8 mouse cellular contexts compared by ENCODE assay signal in the genomic region with DNA sequence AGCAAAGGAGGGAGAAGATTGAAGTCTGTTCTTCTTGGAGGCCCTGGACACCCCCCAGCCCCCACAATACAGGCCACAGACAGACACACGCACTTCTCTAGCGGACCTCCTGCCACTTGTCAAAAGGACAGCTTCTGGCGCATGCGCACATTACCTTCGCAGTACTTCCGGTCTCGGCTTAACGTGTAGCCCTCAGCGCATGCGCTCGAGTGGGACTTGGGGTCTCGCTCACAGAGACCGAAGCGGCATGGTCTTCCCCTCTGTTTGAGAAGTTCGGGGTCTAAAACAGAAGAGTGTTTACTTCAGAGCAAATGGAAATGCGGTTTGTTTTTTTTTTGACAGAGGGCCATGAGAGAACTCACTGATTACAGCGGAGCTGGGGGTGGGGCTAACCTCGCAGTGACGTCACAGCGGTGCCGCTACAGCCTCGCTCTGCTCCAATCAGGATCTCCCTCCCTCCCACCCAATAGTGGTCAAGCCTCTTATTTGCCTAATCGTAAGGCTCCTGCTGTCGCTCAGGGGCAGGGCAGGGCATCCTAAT. TPM values are rescaled to one million over a fixed set of nuclear protein-coding genes. Genes with fewer than 3 reads are reported as not detected.
DNase-seq lines count a peak whose midpoint lies in the region; ATAC-seq lines count a peak whose summit lies in the region.

No protein-coding gene starts in this region.

- H3K4me1 ChIP-seq in hindbrain, embryonic 14.5 days (replicated peaks; ENCODE audit: control insufficient read depth, insufficient read depth, low read length), result peaks cover 4% of the 10 kb centered on the region; the same call in 1 of the 2 replicates

- WGBS in hindbrain, embryonic 14.5 days, result under 1% methylated on average over 24 of the region's 24 CpGs

- peak overlapping the region; percentile 92 for H3K27ac ChIP-seq in hindbrain, embryonic 14.5 days

- H3K9ac ChIP-seq in hindbrain, embryonic 14.5 days, result peak overlapping the region; percentile 64

- no peaks in the 10 kb centered on the region for H3K36me3 ChIP-seq in hindbrain, embryonic 14.5 days (replicated peaks; ENCODE audit: control insufficient read depth, insufficient read depth)

- DNase-seq in R1 (ENCODE audit: low read depth, low spot score), result peak; percentile 95
- peak; percentile 94 to 95 for DNase-seq in cerebellum, postnatal 25 days
- DNase-seq in frontal cortex, postnatal 25 days (ENCODE audit: low spot score in 2 of 2), result peak; percentile 89 to 91
- DNase-seq in hindbrain, embryonic 14.5 days (ENCODE audit: low spot score), result peak; percentile 98
- peak; percentile 91 to 92 for DNase-seq in layer of hippocampus, postnatal 36 days
- peak; percentile 97 for DNase-seq in lung, postnatal 36 days
- DNase-seq in retina, postnatal 1 day, result peak; percentile 98
- peak; percentile 84 to 86 for DNase-seq in urinary bladder, adult 18-20 months (ENCODE audit: low spot score in 2 of 2)

- H3K9me3 ChIP-seq in hindbrain, embryonic 14.5 days (ENCODE audit: control insufficient read depth, low read length), result no peaks in the 10 kb centered on the region

- peak overlapping the region; percentile 55 for H3K4me3 ChIP-seq in hindbrain, embryonic 14.5 days (replicated peaks; ENCODE audit: low read length)

- H3K27me3 ChIP-seq in hindbrain, embryonic 14.5 days (ENCODE audit: control insufficient read depth, insufficient read depth, low read length), result no peaks in the 10 kb centered on the region

- ATAC-seq in hindbrain, embryonic 14.5 days (ENCODE audit: low FRiP score), result peak; percentile 99

- H3K4me2 ChIP-seq in hindbrain, embryonic 14.5 days (replicated peaks), result peak overlapping the region; percentile 60

RNA-seq across cellular contexts. Expression of a gene that starts 30.1 kb away (rescaled TPM):
- 2.2 and 2.9 TPM in 2 replicates for polyA plus RNA-seq in hindbrain, embryonic 14.5 days (2014; fragmentation: Nextera tagmentation; extraction: Ambion mirVana)
- 1 to 10 TPM; 1.2 to 2.0 TPM for total RNA-seq in layer of hippocampus, postnatal 36 days (2021)

Comparison
In these comparisons a context has a peak if more than half of its experiments do, and no peak if none do; other contexts are left out.
1. Peak in every context shown above with its lines: DNase-seq, ATAC-seq, H3K4me3 ChIP-seq and H3K27ac ChIP-seq.